Mouse (Mus musculus): ENCODE measurements around the gene Lce1h. TPM values are rescaled to one million over a fixed set of nuclear protein-coding genes. Genes with fewer than 3 reads are reported as not detected.

The Lce1h gene
- polyA plus RNA-seq (2015; fragmentation: Nextera tagmentation; extraction: Ambion mirVana): not detected in 2 replicates

DNA sequence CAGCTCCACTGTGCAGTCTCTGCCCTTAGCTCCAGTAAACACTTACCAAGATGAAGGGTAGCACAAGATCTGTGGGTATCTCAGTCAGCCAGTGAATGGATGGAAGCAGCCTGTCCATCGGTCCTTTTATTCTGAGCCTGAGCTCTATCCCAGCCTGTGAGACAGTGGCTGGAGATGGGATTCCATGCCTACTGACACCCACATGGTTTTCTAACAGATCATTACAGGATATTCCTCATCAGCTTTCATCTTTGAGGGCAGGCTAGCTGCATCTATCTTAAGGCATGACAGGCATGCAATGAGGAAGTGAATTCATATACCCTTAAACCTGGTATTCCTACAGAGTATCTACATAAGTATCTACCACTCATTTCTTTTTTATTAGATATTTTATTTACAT is at the start of gene Lce1h:
Gene Lce1h, minus strand, starts transcription at position 101 of the 400 bp plus-strand sequence.
- no peaks in the 10 kb centered on the region for H3K36me3 ChIP-seq
- 89% methylated on average over 1 of the region's 1 CpGs for WGBS

DNA sequence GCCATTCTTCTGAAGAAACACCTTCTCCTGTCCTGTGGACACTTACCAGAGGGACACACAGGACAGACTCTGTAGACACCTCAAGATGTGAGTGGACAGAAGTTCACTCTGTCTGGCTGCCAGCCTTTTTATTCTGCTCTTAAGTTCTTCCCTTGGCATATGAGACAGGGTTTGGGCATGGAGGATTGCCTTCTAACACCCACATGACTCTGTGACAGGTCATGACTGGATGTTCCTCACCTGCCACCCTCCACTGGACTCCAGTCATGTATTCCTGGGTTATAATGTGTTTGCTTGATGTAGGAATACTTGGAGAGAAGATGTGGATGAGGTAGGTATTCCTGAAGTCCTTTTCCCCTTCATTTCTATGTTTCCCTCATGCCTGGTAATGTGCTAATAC is 42.9 kb upstream of the Lce1h start, which contains the start of gene Lce1k:
Gene Lce1k, minus strand, starts transcription at position 101 of the 400 bp plus-strand sequence.
- H3K9ac ChIP-seq: no peak within 1 kb of the TSS
- no peak for ATAC-seq (replicated peaks; ENCODE audit: low FRiP score)
- H3K36me3 ChIP-seq: no peaks in the 10 kb centered on the region
- no peak within 1 kb of the TSS for H3K27ac ChIP-seq
- H3K9me3 ChIP-seq (replicated peaks): no peaks in the 10 kb centered on the region
- no peaks in the 10 kb centered on the region for H3K4me1 ChIP-seq
- no peak within 1 kb of the TSS for H3K4me3 ChIP-seq (replicated peaks)
- H3K27me3 ChIP-seq: no peaks in the 10 kb centered on the region
- H3K4me2 ChIP-seq: no peak within 1 kb of the TSS

More for the DNA sequence above, at the start of gene Lce1h:
- H3K4me1 ChIP-seq: no peaks in the 10 kb centered on the region
- H3K9me3 ChIP-seq (replicated peaks): no peaks in the 10 kb centered on the region
- no peak within 1 kb of the TSS for H3K4me3 ChIP-seq (replicated peaks)
- H3K27ac ChIP-seq: no peak within 1 kb of the TSS
- no peak within 1 kb of the TSS for H3K9ac ChIP-seq
- H3K27me3 ChIP-seq: no peaks in the 10 kb centered on the region
- H3K4me2 ChIP-seq: no peak within 1 kb of the TSS
- ATAC-seq (replicated peaks; ENCODE audit: low FRiP score): no peak

GRCm38 (mm10) chr3:92790414-92790813 is 25.5 kb upstream of the Lce1h start, which contains the start of gene Lce1j:
Lce1j (minus strand) TSS chr3:92790514.
- Histone ChIP-seq H3K4me1 (no peaks in the 10 kb centered on the region), H3K4me3 (replicated peaks) (no peak within 1 kb of the TSS), H3K9me3 (replicated peaks) (no peaks in the 10 kb centered on the region), H3K27ac (no peak within 1 kb of the TSS), H3K36me3 (no peaks in the 10 kb centered on the region), H3K4me2 (no peak within 1 kb of the TSS), H3K9ac (no peak within 1 kb of the TSS), H3K27me3 (no peaks in the 10 kb centered on the region)
- ATAC-seq (replicated peaks; ENCODE audit: low FRiP score): no peak
- WGBS: 93% methylated on average over 1 of the region's 1 CpGs

DNA sequence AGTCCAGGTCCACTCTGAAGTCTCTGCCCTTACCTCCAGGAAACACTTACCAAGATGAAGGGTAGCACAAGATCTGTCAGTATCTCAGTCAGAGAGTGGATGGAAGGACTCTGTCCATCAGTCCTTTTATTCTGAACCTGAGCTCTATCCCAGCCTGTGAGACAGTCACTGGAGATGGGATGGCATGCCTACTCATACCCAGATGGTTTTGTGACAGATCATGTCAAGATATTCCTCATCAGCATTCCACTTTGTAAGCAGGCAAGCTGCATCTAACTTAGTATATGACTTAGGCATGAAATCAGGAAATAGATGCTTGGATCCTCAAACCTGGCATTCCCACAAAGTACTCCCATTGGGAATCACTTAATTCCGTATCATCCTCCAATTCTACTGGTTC is 13.9 kb upstream of the Lce1h start, which contains the start of gene Lce1i:
Gene Lce1i, minus strand, starts transcription at position 101 of the 400 bp plus-strand sequence.
- WGBS: 84% methylated on average over 1 of the region's 1 CpGs

GRCm38 (mm10) chr3:92771573-92771972 is 6.7 kb upstream of the Lce1h start:
- H3K4me2 ChIP-seq: no peak overlapping the region
- ATAC-seq (replicated peaks; ENCODE audit: low FRiP score): no peak
- no peaks in the 10 kb centered on the region for H3K36me3 ChIP-seq
- H3K4me1 ChIP-seq: no peaks in the 10 kb centered on the region
- no peaks in the 10 kb centered on the region for H3K9me3 ChIP-seq (replicated peaks)
- no peak overlapping the region for H3K27ac ChIP-seq
- no peaks in the 10 kb centered on the region for H3K27me3 ChIP-seq
- no peak overlapping the region for H3K9ac ChIP-seq
- 24% methylated on average over 3 of the region's 3 CpGs for WGBS
- no peak overlapping the region for H3K4me3 ChIP-seq (replicated peaks)

More for the DNA sequence above, 13.9 kb upstream of the Lce1h start, which contains the start of gene Lce1i:
- H3K4me1 ChIP-seq: no peaks in the 10 kb centered on the region
- no peak within 1 kb of the TSS for H3K4me2 ChIP-seq
- H3K27me3 ChIP-seq: no peaks in the 10 kb centered on the region
- ATAC-seq (replicated peaks; ENCODE audit: low FRiP score): no peak
- no peaks in the 10 kb centered on the region for H3K9me3 ChIP-seq (replicated peaks)
- H3K9ac ChIP-seq: no peak within 1 kb of the TSS
- no peak within 1 kb of the TSS for H3K27ac ChIP-seq
- no peaks in the 10 kb centered on the region for H3K36me3 ChIP-seq
- no peak within 1 kb of the TSS for H3K4me3 ChIP-seq (replicated peaks)

GRCm38 (mm10) chr3:92753197-92753596 is 11.7 kb downstream of the Lce1h start:
- no peaks in the 10 kb centered on the region for H3K9me3 ChIP-seq (replicated peaks)
- ATAC-seq (replicated peaks; ENCODE audit: low FRiP score): no peak
- WGBS: 46% methylated on average over 3 of the region's 3 CpGs
- no peak overlapping the region for H3K27ac ChIP-seq
- no peaks in the 10 kb centered on the region for H3K4me1 ChIP-seq
- H3K36me3 ChIP-seq: no peaks in the 10 kb centered on the region
- H3K4me2 ChIP-seq: no peak overlapping the region
- H3K9ac ChIP-seq: no peak overlapping the region
- no peak overlapping the region for H3K4me3 ChIP-seq (replicated peaks)
- H3K27me3 ChIP-seq: no peaks in the 10 kb centered on the region

GRCm38 (mm10) chr3:92752238-92752637 is 12.6 kb downstream of the Lce1h start, which contains the start of gene Lce1g:
Lce1g (minus strand) TSS chr3:92752338.
- no peaks in the 10 kb centered on the region for H3K36me3 ChIP-seq
- H3K4me3 ChIP-seq (replicated peaks): no peak within 1 kb of the TSS
- WGBS: 84% methylated on average over 1 of the region's 1 CpGs
- H3K4me2 ChIP-seq: no peak within 1 kb of the TSS
- no peak within 1 kb of the TSS for H3K9ac ChIP-seq
- no peaks in the 10 kb centered on the region for H3K4me1 ChIP-seq
- no peaks in the 10 kb centered on the region for H3K9me3 ChIP-seq (replicated peaks)
- H3K27me3 ChIP-seq: no peaks in the 10 kb centered on the region
- no peak within 1 kb of the TSS for H3K27ac ChIP-seq
- ATAC-seq (replicated peaks; ENCODE audit: low FRiP score): no peak

DNA sequence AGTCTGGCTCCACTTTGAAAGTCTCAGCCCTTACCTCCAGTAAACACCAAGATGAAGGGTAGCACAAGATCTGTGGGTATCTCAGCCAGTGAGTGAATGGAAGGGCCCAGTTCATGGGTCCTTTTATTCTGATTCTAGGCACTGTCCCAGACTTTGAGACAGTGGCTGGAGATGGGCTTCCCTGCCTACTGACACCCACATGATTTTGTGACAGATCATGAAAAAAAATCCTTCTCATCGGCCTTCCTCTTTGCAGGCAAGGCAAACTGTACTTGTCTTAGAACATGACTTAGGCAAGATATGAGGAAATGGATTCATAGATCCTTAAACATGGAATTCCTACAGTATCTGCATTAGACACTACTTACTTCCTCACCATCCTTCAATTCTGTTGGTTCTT is 25.9 kb downstream of the Lce1h start, which contains the start of gene Gm38119:
Gene Gm38119, minus strand, starts transcription at position 101 of the 400 bp plus-strand sequence.
- H3K4me2 ChIP-seq: no peak within 1 kb of the TSS
- no peaks in the 10 kb centered on the region for H3K27me3 ChIP-seq
- H3K4me3 ChIP-seq (replicated peaks): no peak within 1 kb of the TSS
- 76% methylated on average over 1 of the region's 1 CpGs for WGBS
- H3K9ac ChIP-seq: no peak within 1 kb of the TSS
- H3K4me1 ChIP-seq: no peaks in the 10 kb centered on the region
- ATAC-seq (replicated peaks; ENCODE audit: low FRiP score): no peak
- no peaks in the 10 kb centered on the region for H3K36me3 ChIP-seq
- no peaks in the 10 kb centered on the region for H3K9me3 ChIP-seq (replicated peaks)
- no peak within 1 kb of the TSS for H3K27ac ChIP-seq

GRCm38 (mm10) chr3:92722631-92723030 is 42.2 kb downstream of the Lce1h start:
- no peak overlapping the region for H3K4me2 ChIP-seq
- no peaks in the 10 kb centered on the region for H3K36me3 ChIP-seq
- no peak overlapping the region for H3K9ac ChIP-seq
- no peaks in the 10 kb centered on the region for H3K4me1 ChIP-seq
- H3K27me3 ChIP-seq: no peaks in the 10 kb centered on the region
- H3K9me3 ChIP-seq (replicated peaks): no peaks in the 10 kb centered on the region
- 77% methylated on average over 5 of the region's 5 CpGs for WGBS
- H3K4me3 ChIP-seq (replicated peaks): no peak overlapping the region
- H3K27ac ChIP-seq: no peak overlapping the region
- no peak for ATAC-seq (replicated peaks; ENCODE audit: low FRiP score)

DNA sequence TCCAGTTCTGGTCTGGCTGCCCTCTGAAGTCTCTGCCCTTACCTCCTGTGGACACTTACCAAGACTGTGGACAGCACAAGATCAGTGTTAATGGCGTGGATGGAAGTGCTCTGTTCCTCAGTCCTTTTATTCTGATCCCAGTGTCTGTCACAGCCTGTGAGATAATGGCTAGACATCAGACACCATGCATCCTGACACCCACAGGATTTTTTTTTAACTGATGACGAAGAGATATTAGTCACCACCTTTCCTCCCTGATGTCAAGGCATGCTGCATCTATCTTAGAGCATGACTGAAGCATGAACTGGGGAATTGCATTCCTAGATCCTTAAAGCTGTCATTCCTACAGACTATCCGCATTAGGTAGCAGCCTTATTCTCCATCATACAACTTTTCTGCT is 44.6 kb downstream of the Lce1h start, which contains the start of gene Lce1f:
Gene Lce1f, minus strand, starts transcription at position 101 of the 400 bp plus-strand sequence.
- no peaks in the 10 kb centered on the region for H3K27me3 ChIP-seq
- H3K27ac ChIP-seq: no peak within 1 kb of the TSS
- H3K4me3 ChIP-seq (replicated peaks): no peak within 1 kb of the TSS
- H3K36me3 ChIP-seq: no peaks in the 10 kb centered on the region
- no peaks in the 10 kb centered on the region for H3K4me1 ChIP-seq
- H3K9me3 ChIP-seq (replicated peaks): no peaks in the 10 kb centered on the region
- H3K9ac ChIP-seq: no peak within 1 kb of the TSS
- ATAC-seq (replicated peaks; ENCODE audit: low FRiP score): no peak
- no peak within 1 kb of the TSS for H3K4me2 ChIP-seq
- WGBS: 79% methylated on average over 3 of the region's 3 CpGs

- Histone ChIP-seq H3K36me3 (no peaks in the 10 kb centered on the region), H3K4me2 (no peak overlapping the region), H3K4me3 (replicated peaks) (no peak overlapping the region), H3K9ac (no peak overlapping the region), H3K4me1 (no peaks in the 10 kb centered on the region), H3K9me3 (replicated peaks) (no peaks in the 10 kb centered on the region), H3K27ac (no peak overlapping the region), H3K27me3 (no peaks in the 10 kb centered on the region)
- no peak for ATAC-seq (replicated peaks; ENCODE audit: low FRiP score)
Observed at GRCm38 (mm10) chr3:92715122-92715521, 49.7 kb downstream of the Lce1h start.

Data from kidney, embryonic 15.5 days (tissue).